Mouse (Mus musculus) lung, postnatal 0 days (tissue): Measurements from ENCODE around the gene Serpinb9. TPM values are rescaled to one million over a fixed set of nuclear protein-coding genes. Genes with fewer than 3 reads are reported as not detected.
"Not testable (repeated sequence)": the region's sequence is repeated elsewhere in the genome, so short reads cannot be mapped to it uniquely, and the experiment has no call there.

ENCODE experiments used
- ATAC-seq: fragments of 200-750 bp; cut with Nextera tagmentation; 2 replicates; pipeline ENCODE4 v1.8.0; 2017; ENCODE audit warnings: moderate library complexity
- DNase-seq: peaks from one replicate; pipeline ENCODE4 v3.0.0-alpha.2; 2016; ENCODE audit warnings: low spot score
- H3K27ac ChIP-seq: fragments of 300-500 bp; sonication (generic); 2 replicates; pipeline ENCODE4 v1.5.1; 2014; ENCODE audit warnings: antibody characterized with exemption, mild to moderate bottlenecking, low read length, mixed read lengths
- H3K27me3 ChIP-seq: fragments of 300-500 bp; sonication (generic); replicated peaks from 2 replicates; pipeline ENCODE4 v1.6.1; 2014; ENCODE audit warnings: low read length, mixed read lengths; ENCODE audit not compliant: insufficient read depth
- H3K36me3 ChIP-seq: fragments of 300-500 bp; sonication (generic); 2 replicates; pipeline ENCODE4 v1.6.1; 2014; ENCODE audit warnings: low read length, mixed read lengths; ENCODE audit not compliant: insufficient read depth
- H3K4me1 ChIP-seq: fragments of 300-500 bp; sonication (generic); 2 replicates; pipeline ENCODE4 v1.6.1; 2014; ENCODE audit warnings: antibody characterized with exemption, low read depth, low read length, mixed read lengths; ENCODE audit not compliant: insufficient read depth
- H3K4me2 ChIP-seq: fragments of 300-500 bp; sonication (generic); replicated peaks from 2 replicates; pipeline ENCODE4 v1.6.1; 2014; ENCODE audit warnings: low read depth, mild to moderate bottlenecking, low read length, moderate library complexity, mixed read lengths
- H3K4me3 ChIP-seq: fragments of 300-500 bp; sonication (generic); 2 replicates; pipeline ENCODE4 v1.5.1; 2014; ENCODE audit warnings: low read depth, low read length
- H3K9ac ChIP-seq: fragments of 300-500 bp; sonication (generic); replicated peaks from 2 replicates; pipeline ENCODE4 v1.6.1; 2014; ENCODE audit warnings: low read depth, mild to moderate bottlenecking
- H3K9me3 ChIP-seq: fragments of 300-500 bp; sonication (generic); 2 replicates; pipeline ENCODE4 v1.6.1; 2016; ENCODE audit warnings: low read length, mixed read lengths
- CTCF ChIP-seq: IDR thresholded peaks from 2 replicates; pipeline ENCODE4 v1.5.1; 2016; ENCODE audit warnings: antibody characterized with exemption, mild to moderate bottlenecking
- EP300 ChIP-seq: IDR thresholded peaks from 2 replicates; pipeline ENCODE4 v1.6.1; 2016; ENCODE audit warnings: antibody characterized with exemption, mild to moderate bottlenecking, control low read depth
- WGBS: fragments of 180-500 bp; shearing (Covaris S2); extraction: QIAGEN DNeasy Blood & Tissue Kit; methylation state at CpG from one replicate; pipeline ENCODE4 v1.1.7; 2014; 5-methylcytosine and 5-hydroxymethylcytosine counted together
- polyA plus RNA-seq: library from polyadenylated mRNA; unstranded; fragments of >200 nt; fragmentation: Nextera tagmentation; extraction: Ambion mirVana; gene quantifications from 2 replicates; pipeline ENCODE4 v1.2.1, GENCODE M21; 2015

The Serpinb9 gene
- 75.2 and 83.1 TPM in 2 replicates for polyA plus RNA-seq

DNA sequence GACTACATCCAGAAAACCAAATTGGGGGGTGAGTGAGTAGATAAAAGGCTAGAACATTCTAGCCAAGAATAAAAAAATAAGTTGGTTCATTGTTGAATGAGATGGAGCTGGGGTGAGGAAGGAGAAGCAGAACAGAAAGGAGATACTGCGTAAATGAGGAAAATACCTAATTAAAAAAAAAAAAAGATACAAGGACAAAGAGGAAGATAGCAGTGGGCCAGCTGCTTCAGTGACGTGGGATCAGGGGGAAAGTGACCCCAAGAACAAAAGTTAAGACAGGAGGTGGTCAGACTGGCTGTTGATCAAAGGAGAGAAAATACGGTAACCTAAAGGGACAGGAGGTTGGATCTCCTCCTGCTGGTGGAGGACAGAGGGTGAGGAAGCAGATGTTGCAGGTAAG is at the start of gene Serpinb9:
Gene Serpinb9, plus strand, starts transcription at position 301 of the 400 bp plus-strand sequence.
- H3K4me1 ChIP-seq, result peaks cover 17% of the 10 kb centered on the region
- H3K4me2 ChIP-seq, result peak within 1 kb of the TSS; percentile 67
- H3K27ac ChIP-seq, result peak within 1 kb of the TSS; percentile 93
- H3K4me3 ChIP-seq, result peak within 1 kb of the TSS; percentile 44
- WGBS, result 86% methylated on average over 3 of the region's 3 CpGs
- H3K9ac ChIP-seq, result peak within 1 kb of the TSS; percentile 46; the same call in 1 of the 2 replicates
- DNase-seq, result no peak
- no peaks in the 10 kb centered on the region for H3K9me3 ChIP-seq
- no peak for ATAC-seq
- H3K27me3 ChIP-seq, result no peaks in the 10 kb centered on the region
- H3K36me3 ChIP-seq, result peaks cover 3% of the 10 kb centered on the region; the same call in 1 of the 2 replicates
- TF ChIP-seq EP300, result no peak
- peak; percentile 14; the same call in 1 of the 2 replicates for TF ChIP-seq CTCF

DNA sequence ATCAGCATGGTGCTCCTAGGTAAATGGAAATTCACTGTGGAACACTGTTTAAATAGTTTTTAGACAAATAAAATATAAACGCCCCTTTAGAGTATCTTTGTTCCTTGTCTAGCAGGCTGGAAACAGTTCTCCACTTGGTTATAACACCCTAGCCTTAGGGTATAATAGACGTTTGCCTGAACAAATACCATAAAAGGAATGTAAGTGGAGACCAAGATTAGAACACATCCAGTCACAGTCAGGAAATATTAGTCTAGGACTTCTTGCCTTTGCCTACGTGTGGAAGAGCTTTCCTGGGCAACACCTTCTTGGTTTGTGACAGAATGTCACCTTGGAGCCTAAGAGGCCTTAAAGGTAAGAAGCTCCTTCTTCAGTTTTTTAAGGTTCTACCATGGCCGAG is 46.5 kb upstream of the Serpinb9 start:
- Histone ChIP-seq H3K36me3 (no peaks in the 10 kb centered on the region), H3K27me3 (no peaks in the 10 kb centered on the region), H3K4me3 (no peak overlapping the region), H3K9me3 (no peaks in the 10 kb centered on the region), H3K4me1 (no peaks in the 10 kb centered on the region), H3K27ac (peak overlapping the region; percentile 58), H3K9ac (no peak overlapping the region), H3K4me2 (no peak overlapping the region)
- TF ChIP-seq EP300 (peak; percentile 76; the same call in 1 of the 2 replicates), CTCF (no peak)
- 37% methylated on average over 4 of the region's 4 CpGs for WGBS
- peak; percentile 75 for ATAC-seq
- peak; percentile 30 for DNase-seq

DNA sequence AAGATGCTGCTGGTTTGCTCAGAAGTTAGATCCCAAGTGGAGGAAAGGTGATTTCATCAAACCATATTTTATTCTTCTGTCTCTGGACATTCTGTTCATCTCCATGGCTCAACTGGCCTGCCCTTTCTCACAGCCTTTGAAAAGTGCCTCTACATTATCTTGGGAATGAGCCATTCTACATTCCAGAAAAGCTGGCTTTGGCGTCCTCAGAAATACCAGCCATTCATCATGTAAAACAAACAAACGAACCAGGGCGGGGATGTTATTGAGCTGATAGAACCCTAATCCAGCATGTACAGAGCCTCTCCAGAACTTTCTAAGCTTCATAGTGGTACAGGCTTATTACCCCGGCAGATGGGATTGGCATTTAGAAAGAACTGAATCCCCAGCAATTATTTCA is 45.1 kb upstream of the Serpinb9 start:
- Histone ChIP-seq H3K27ac (peak overlapping the region; percentile 68), H3K27me3 (no peaks in the 10 kb centered on the region), H3K4me2 (no peak overlapping the region), H3K9ac (no peak overlapping the region), H3K4me3 (no peak overlapping the region), H3K9me3 (no peaks in the 10 kb centered on the region), H3K36me3 (no peaks in the 10 kb centered on the region), H3K4me1 (no peaks in the 10 kb centered on the region)
- ATAC-seq, result peak; percentile 80
- peak; percentile 72 for DNase-seq
- TF ChIP-seq CTCF (no peak), EP300 (peak; percentile 100)
- 28% methylated on average over 4 of the region's 4 CpGs for WGBS

DNA sequence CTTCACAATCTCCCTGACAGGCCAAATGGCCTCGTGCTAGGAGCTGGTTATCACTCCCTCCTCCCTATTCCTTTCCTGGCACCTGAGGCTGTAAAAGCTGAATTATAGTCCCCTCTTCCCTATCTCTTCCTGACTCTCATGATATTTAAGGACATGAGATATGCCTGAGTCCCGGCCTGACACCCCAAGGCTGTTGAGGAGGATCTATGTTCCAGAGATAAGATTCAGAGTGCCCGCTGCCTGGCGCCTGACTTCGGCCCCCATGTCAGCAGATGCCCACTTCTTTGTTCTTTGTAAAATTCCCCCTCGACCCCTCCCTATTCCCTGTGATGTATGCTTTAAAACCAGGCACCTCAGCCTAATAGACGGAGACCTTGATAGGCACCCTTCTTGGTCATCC is 44.5 kb upstream of the Serpinb9 start:
- not testable (repeated sequence) for H3K27me3 ChIP-seq, ATAC-seq, H3K4me3 ChIP-seq, H3K4me1 ChIP-seq, DNase-seq, H3K9ac ChIP-seq, H3K36me3 ChIP-seq, H3K4me2 ChIP-seq, H3K9me3 ChIP-seq
- 77% methylated on average over 7 of the region's 7 CpGs for WGBS
- H3K27ac ChIP-seq, result peak overlapping the region; percentile 27; the same call in 1 of the 2 replicates

DNA sequence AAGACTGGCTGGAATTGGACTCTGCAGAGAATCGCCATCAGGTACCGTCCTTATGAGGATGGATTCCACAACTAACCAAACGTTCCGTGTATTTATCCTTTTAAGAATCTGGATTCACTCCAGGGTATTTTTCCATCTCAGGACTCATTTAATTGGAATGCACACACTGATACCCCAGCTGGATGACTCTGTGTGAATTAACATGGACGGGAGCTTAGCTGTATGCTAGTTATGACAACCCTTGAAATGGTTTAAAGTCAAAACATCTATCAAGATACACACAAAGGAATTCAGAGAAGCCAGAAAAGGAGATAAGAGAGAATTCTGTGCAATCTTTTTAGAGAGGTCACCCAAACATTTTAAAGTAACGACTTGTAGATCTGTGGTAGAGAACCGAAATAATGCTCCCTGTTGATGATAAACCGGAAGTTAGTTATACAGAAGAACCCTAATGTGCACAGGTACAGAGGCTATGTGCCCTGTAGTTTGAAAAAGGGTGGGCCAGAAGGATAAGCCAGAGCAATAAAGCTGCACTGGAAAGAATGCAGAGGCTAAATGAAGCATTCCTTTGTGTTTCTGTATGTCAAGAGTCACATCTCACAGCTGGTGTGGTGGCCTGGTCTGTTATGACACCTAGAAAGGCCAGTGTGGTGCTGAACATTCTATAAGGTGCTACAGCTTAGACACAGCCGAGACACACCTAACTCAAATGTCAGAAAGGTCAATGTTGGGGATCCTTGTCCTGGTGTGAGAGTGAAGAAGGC is 38.9 kb upstream of the Serpinb9 start:
- peak; percentile 42 for DNase-seq

DNA sequence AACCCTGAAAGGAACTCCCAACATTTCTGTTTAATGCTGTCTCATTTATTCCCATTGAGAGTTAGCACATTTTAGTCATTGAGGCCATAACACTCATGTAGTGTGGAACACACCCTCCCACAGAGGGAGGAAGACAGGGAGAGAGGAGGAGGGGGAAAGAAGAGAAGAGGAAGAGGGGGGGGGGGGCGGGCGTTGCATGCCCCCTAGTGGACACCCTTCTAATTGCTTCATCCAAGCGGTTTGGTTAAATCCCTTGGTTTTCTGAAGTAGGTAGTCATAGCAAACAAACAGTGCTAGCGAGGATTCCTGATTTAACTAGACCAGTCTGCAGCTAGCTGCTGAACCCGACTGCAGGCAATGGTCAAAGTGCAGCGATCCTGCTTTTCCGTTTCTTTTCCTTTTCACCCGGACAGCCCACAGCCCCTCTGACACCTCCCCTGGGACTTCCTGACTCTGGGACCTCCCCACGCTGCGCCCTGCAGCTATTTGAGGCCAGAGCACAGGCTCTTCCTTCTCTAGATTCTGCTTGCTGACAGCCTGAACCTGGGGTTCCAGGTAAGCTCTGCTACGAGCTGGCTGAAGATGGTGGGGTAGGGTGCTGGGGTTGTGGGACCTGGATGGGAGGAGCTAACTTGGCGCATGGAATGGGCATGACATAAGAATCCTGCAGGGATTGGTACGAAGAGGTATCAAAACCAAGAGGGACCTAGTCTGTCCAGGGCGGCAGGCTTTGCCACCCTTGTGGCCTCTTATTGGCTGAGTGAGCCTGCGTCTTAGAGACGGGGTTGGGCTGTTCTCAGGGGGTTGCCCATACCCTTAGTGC is 37.9 kb upstream of the Serpinb9 start, which contains the start of gene Serpinb6b:
Gene Serpinb6b, plus strand, starts transcription at position 221 of the 823 bp plus-strand sequence.
- Histone ChIP-seq H3K9me3 (no peaks in the 10 kb centered on the region), H3K27me3 (no peaks in the 10 kb centered on the region), H3K4me1 (peaks cover 3% of the 10 kb centered on the region; the same call in 1 of the 2 replicates), H3K27ac (peak within 1 kb of the TSS; percentile 93), H3K4me2 (peak within 1 kb of the TSS; percentile 68), H3K9ac (peak within 1 kb of the TSS; percentile 64), H3K36me3 (0 out of 2 replicates have a peak, but pooled peaks cover under 1% of the 10 kb centered on the region), H3K4me3 (peak within 1 kb of the TSS; percentile 44)
- TF ChIP-seq EP300 (peak; percentile 46; the same call in 1 of the 2 replicates), CTCF (peak; percentile 67)
- WGBS, result 20% methylated on average over 16 of the region's 16 CpGs
- DNase-seq, result peak; percentile 84
- ATAC-seq, result peak; percentile 79

More for the DNA sequence above, 38.9 kb upstream of the Serpinb9 start:
- H3K36me3 ChIP-seq, result no peaks in the 10 kb centered on the region
- TF ChIP-seq CTCF, result no peak
- peak; percentile 98 for TF ChIP-seq EP300
- no peaks in the 10 kb centered on the region for H3K4me1 ChIP-seq
- no peaks in the 10 kb centered on the region for H3K9me3 ChIP-seq
- no peak overlapping the region for H3K4me3 ChIP-seq
- ATAC-seq, result peak; percentile 33
- H3K9ac ChIP-seq, result no peak overlapping the region
- 47% methylated on average over 9 of the region's 9 CpGs for WGBS
- H3K27ac ChIP-seq, result peak overlapping the region; percentile 93
- H3K4me2 ChIP-seq, result no peak overlapping the region
- no peaks in the 10 kb centered on the region for H3K27me3 ChIP-seq
